Mouse (Mus musculus): ENCODE results near the gene Nr5a1. TPM values are rescaled to one million over a fixed set of nuclear protein-coding genes. Genes with fewer than 3 reads are reported as not detected.

Gene Nr5a1
- total RNA-seq, 1 experiment = 0.13 TPM

- TF ChIP-seq ZNF384 (IDR thresholded peaks at IDR 0.05; ENCODE audit: low read depth, low read length) (no peak), HCFC1 (IDR thresholded peaks at IDR 0.05; ENCODE audit: borderline replicate concordance, insufficient read depth, low read length) (no peak), CHD2 (IDR thresholded peaks at IDR 0.05; ENCODE audit: low read depth, low read length) (no peak), ZC3H11A (IDR thresholded peaks at IDR 0.05; ENCODE audit: borderline replicate concordance, low read depth, low read length) (no peak), MAFK (IDR thresholded peaks at IDR 0.05; ENCODE audit: insufficient read depth, low read depth, low read length) (no peak)
- no peaks in the 10 kb centered on the region for H3K36me3 ChIP-seq (ENCODE audit: control insufficient read depth, insufficient read depth, low read length, poor library complexity, severe bottlenecking)
- no peak for DNase-seq (ENCODE audit: low read depth, low spot score)
- H3K9ac ChIP-seq (ENCODE audit: insufficient read depth, low read depth, low read length, poor library complexity, severe bottlenecking) = no peak overlapping the region
- H3K9me3 ChIP-seq (ENCODE audit: control insufficient read depth, insufficient read depth, low read depth, low read length) = no peaks in the 10 kb centered on the region
- in situ Hi-C loops (cut with MboI; ENCODE audit: low sequenced_read_pairs in 2 of 2, unreplicated experiment in 2 of 2) = loop anchor here in 1 of 2 experiments (10.0 kb wide), 1 partner anchor 374 kb away; no protein-coding TSS in a partner anchor
- H3K4me3 ChIP-seq (ENCODE audit: insufficient read depth in 1 of 2, low read depth in 1 of 2, low read length in 2 of 2, poor library complexity in 1 of 2, severe bottlenecking in 1 of 2) = no peak overlapping the region
- peaks cover 0 to 3% of the 10 kb centered on the region in 2 experiments; a peak in 1 of 4 replicates for H3K4me1 ChIP-seq (ENCODE audit: control insufficient read depth in 2 of 2, insufficient read depth in 2 of 2, low read length in 2 of 2, poor library complexity in 1 of 2)
- H3K27ac ChIP-seq (ENCODE audit: insufficient read depth, low read depth, low read length, poor library complexity, severe bottlenecking) = no peak overlapping the region
Measured at GRCm38 (mm10) chr2:38718676-38719075, 4.3 kb upstream of the Nr5a1 start.

GRCm38 (mm10) chr2:38717436-38717835, 3.1 kb upstream of the Nr5a1 start:
- no peak for DNase-seq (ENCODE audit: low read depth, low spot score)
- Histone ChIP-seq H3K9me3 (ENCODE audit: control insufficient read depth, insufficient read depth, low read depth, low read length) (no peaks in the 10 kb centered on the region), H3K4me3 (ENCODE audit: insufficient read depth in 1 of 2, low read depth in 1 of 2, low read length in 2 of 2, poor library complexity in 1 of 2, severe bottlenecking in 1 of 2) (no peak overlapping the region), H3K27ac (ENCODE audit: insufficient read depth, low read depth, low read length, poor library complexity, severe bottlenecking) (no peak overlapping the region), H3K9ac (ENCODE audit: insufficient read depth, low read depth, low read length, poor library complexity, severe bottlenecking) (no peak overlapping the region), H3K4me1 (ENCODE audit: control insufficient read depth in 2 of 2, insufficient read depth in 2 of 2, low read length in 2 of 2, poor library complexity in 1 of 2) (peaks cover 0 to 2% of the 10 kb centered on the region in 2 experiments; a peak in 1 of 4 replicates), H3K36me3 (ENCODE audit: control insufficient read depth, insufficient read depth, low read length, poor library complexity, severe bottlenecking) (no peaks in the 10 kb centered on the region)
- TF ChIP-seq HCFC1 (IDR thresholded peaks at IDR 0.05; ENCODE audit: borderline replicate concordance, insufficient read depth, low read length) (no peak), ZC3H11A (IDR thresholded peaks at IDR 0.05; ENCODE audit: borderline replicate concordance, low read depth, low read length) (no peak), ZNF384 (IDR thresholded peaks at IDR 0.05; ENCODE audit: low read depth, low read length) (no peak), MAFK (IDR thresholded peaks at IDR 0.05; ENCODE audit: insufficient read depth, low read depth, low read length) (no peak), CHD2 (IDR thresholded peaks at IDR 0.05; ENCODE audit: low read depth, low read length) (no peak)
- in situ Hi-C loops (cut with MboI; ENCODE audit: low sequenced_read_pairs in 2 of 2, unreplicated experiment in 2 of 2) = loop anchor here in 1 of 2 experiments (10.0 kb wide), 1 partner anchor 373 kb away; no protein-coding TSS in a partner anchor

GRCm38 (mm10) chr2:38713596-38713995, 746 bp downstream of the Nr5a1 start:
- H3K4me3 ChIP-seq (ENCODE audit: insufficient read depth in 1 of 2, low read depth in 1 of 2, low read length in 2 of 2, poor library complexity in 1 of 2, severe bottlenecking in 1 of 2) = no peak overlapping the region
- in situ Hi-C loops (cut with MboI; ENCODE audit: low sequenced_read_pairs in 2 of 2, unreplicated experiment in 2 of 2) = loop anchor here (5.0 to 10.0 kb wide), 2 partner anchors 366 to 369 kb away; no protein-coding TSS in a partner anchor
- DNase-seq (ENCODE audit: low read depth, low spot score) = no peak
- no peaks in the 10 kb centered on the region for H3K36me3 ChIP-seq (ENCODE audit: control insufficient read depth, insufficient read depth, low read length, poor library complexity, severe bottlenecking)
- H3K9me3 ChIP-seq (ENCODE audit: control insufficient read depth, insufficient read depth, low read depth, low read length) = no peaks in the 10 kb centered on the region
- no peak overlapping the region for H3K27ac ChIP-seq (ENCODE audit: insufficient read depth, low read depth, low read length, poor library complexity, severe bottlenecking)
- H3K9ac ChIP-seq (ENCODE audit: insufficient read depth, low read depth, low read length, poor library complexity, severe bottlenecking) = no peak overlapping the region
- TF ChIP-seq ZNF384 (IDR thresholded peaks at IDR 0.05; ENCODE audit: low read depth, low read length) (no peak), ZC3H11A (IDR thresholded peaks at IDR 0.05; ENCODE audit: borderline replicate concordance, low read depth, low read length) (no peak), MAFK (IDR thresholded peaks at IDR 0.05; ENCODE audit: insufficient read depth, low read depth, low read length) (no peak), HCFC1 (IDR thresholded peaks at IDR 0.05; ENCODE audit: borderline replicate concordance, insufficient read depth, low read length) (no peak), CHD2 (IDR thresholded peaks at IDR 0.05; ENCODE audit: low read depth, low read length) (no peak)
- H3K4me1 ChIP-seq (ENCODE audit: control insufficient read depth in 2 of 2, insufficient read depth in 2 of 2, low read length in 2 of 2, poor library complexity in 1 of 2) = peaks cover 0 to 7% of the 10 kb centered on the region in 2 experiments; a peak in 1 of 4 replicates

- Histone ChIP-seq H3K4me1 (ENCODE audit: control insufficient read depth in 2 of 2, insufficient read depth in 2 of 2, low read length in 2 of 2, poor library complexity in 1 of 2) (peaks cover 0 to 7% of the 10 kb centered on the region in 2 experiments; a peak in 1 of 4 replicates), H3K36me3 (ENCODE audit: control insufficient read depth, insufficient read depth, low read length, poor library complexity, severe bottlenecking) (no peaks in the 10 kb centered on the region), H3K9ac (ENCODE audit: insufficient read depth, low read depth, low read length, poor library complexity, severe bottlenecking) (no peak overlapping the region), H3K27ac (ENCODE audit: insufficient read depth, low read depth, low read length, poor library complexity, severe bottlenecking) (no peak overlapping the region), H3K4me3 (ENCODE audit: insufficient read depth in 1 of 2, low read depth in 1 of 2, low read length in 2 of 2, poor library complexity in 1 of 2, severe bottlenecking in 1 of 2) (no peak overlapping the region), H3K9me3 (ENCODE audit: control insufficient read depth, insufficient read depth, low read depth, low read length) (no peaks in the 10 kb centered on the region)
- in situ Hi-C loops (cut with MboI; ENCODE audit: low sequenced_read_pairs in 2 of 2, unreplicated experiment in 2 of 2) = loop anchor here (5.0 to 10.0 kb wide), 2 partner anchors 365 to 368 kb away; no protein-coding TSS in a partner anchor
- no peak for DNase-seq (ENCODE audit: low read depth, low spot score)
- TF ChIP-seq HCFC1 (IDR thresholded peaks at IDR 0.05; ENCODE audit: borderline replicate concordance, insufficient read depth, low read length) (no peak), CHD2 (IDR thresholded peaks at IDR 0.05; ENCODE audit: low read depth, low read length) (no peak), MAFK (IDR thresholded peaks at IDR 0.05; ENCODE audit: insufficient read depth, low read depth, low read length) (no peak), ZNF384 (IDR thresholded peaks at IDR 0.05; ENCODE audit: low read depth, low read length) (no peak), ZC3H11A (IDR thresholded peaks at IDR 0.05; ENCODE audit: borderline replicate concordance, low read depth, low read length) (no peak)
Measured at GRCm38 (mm10) chr2:38712769-38713125, 1.6 kb downstream of the Nr5a1 start.
